Mouse (Mus musculus): Measurements from ENCODE around the gene Klhdc7b. TPM values are rescaled to one million over a fixed set of nuclear protein-coding genes. Genes with fewer than 3 reads are reported as not detected.

Gene Klhdc7b
- polyA plus RNA-seq, 1 experiment from 2014 or later: 0.05 TPM

DNA sequence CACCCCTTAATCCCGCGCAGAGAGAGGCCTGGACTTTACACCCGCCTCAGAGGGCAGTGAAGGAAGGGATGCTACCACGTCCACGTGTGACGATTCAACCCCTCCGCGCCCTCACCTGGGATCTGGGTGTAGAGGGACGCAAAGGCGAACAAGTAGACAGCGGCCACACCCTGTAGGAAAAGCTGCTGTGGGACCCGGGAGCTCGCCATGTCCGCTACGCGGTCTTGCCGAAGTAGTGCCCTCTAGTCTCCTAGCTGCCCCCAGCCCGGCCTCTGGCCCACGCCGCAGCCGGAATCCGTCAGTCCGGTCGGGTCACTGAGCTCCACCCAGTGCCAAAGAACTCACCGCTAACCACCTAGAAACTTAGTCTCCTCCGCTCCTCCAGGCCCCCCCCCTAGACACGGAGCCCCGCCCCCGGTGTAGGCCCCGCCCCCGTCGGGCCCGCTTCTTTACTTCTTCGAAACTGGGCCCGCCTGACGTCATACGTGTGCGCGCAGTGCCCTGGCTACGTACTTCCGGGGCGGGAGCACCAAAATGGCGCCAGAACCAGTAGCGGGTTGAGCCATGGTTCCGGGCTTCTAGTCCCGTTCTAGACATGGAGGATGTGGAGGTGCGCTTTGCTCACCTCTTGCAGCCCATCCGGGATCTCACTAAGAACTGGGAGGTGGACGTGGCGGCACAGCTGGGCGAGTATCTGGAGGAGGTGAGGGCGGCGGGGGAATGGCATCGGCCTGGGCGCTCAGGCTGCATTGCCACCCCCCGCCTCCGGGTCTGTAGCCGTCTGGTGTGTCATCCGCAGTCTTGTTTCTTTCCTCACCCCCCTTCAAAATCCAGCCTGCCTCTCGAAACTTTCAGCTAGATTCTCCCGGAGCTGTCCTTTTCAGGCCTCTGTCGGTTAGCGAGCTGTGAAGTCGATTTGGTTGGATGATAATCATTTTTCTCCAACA, 29.2 kb upstream of the Klhdc7b start, which contains the start of the genes Lmf2 and Ncaph2:
TSS of gene Lmf2 (minus strand) at position 419 of the 947 bp plus-strand sequence.
TSS of gene Ncaph2 (plus strand) at position 479 of the 947 bp plus-strand sequence.
- WGBS: under 1% methylated on average over 64 of the region's 64 CpGs

DNA sequence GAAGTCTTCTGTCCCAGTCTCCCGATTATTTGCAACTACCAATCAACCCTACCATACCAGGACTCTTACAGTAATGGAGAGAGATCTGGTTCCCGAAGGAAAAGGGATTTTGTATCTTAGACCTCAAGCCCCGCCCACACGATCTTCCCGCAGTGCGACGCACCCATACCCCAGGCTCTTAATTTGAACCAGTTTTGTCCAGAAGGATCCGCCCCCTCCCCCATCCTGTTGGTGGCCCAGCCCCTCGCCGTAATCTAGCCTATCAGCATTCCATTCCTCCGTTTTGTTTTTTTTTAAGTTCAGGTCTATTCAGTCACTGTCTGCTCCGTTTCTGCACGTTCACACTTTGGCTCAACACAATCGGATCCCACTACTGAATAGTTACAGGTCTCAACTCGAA, 28.3 kb upstream of the Klhdc7b start:
- no peaks in the 10 kb centered on the region for H3K27me3 ChIP-seq
- no peaks in the 10 kb centered on the region for H3K9me3 ChIP-seq

More for the DNA sequence above, 29.2 kb upstream of the Klhdc7b start, which contains the start of the genes Lmf2 and Ncaph2:
- Histone ChIP-seq H3K9me3 (no peaks in the 10 kb centered on the region), H3K4me1 (peaks cover 35% of the 10 kb centered on the region), H3K27ac (peak within 1 kb of the TSS; percentile 91), H3K4me2 (replicated peaks) (peak within 1 kb of the TSS; percentile 85), H3K27me3 (no peaks in the 10 kb centered on the region), H3K9ac (peak within 1 kb of the TSS; percentile 88), H3K4me3 (peak within 1 kb of the TSS; percentile 85), H3K36me3 (peaks cover 46% of the 10 kb centered on the region)
- peak; percentile 92 for ATAC-seq (ENCODE audit: low FRiP score, low read depth)

DNA sequence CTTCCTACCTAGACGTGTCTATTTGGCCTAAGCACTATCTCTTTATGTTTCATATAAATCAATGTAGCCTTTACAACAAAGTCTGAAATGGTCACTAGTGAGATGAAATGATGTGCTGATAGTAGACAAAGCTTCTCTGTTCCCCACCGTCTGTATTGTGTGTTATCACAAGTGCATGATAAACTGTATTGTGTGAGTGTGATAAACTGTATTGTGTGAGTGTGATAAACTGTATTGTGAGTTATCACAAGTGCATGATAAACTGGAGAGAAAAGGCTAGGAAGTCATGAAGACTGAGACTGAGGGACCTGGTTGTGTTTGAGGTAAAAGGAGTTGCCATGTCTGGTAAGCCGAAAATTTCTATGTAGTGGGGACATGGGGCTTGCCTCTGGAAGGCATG, 25.9 kb upstream of the Klhdc7b start:
- H3K4me3 ChIP-seq: no peak overlapping the region
- 81% methylated on average over 3 of the region's 3 CpGs for WGBS

More for the DNA sequence above, 28.3 kb upstream of the Klhdc7b start:
- peak; percentile 71 for ATAC-seq (ENCODE audit: low FRiP score, low read depth)
- Histone ChIP-seq H3K4me1 (peaks cover 35% of the 10 kb centered on the region), H3K36me3 (peaks cover 46% of the 10 kb centered on the region), H3K4me3 (peak overlapping the region; percentile 85), H3K9ac (peak overlapping the region; percentile 88), H3K4me2 (replicated peaks) (peak overlapping the region; percentile 85), H3K27ac (peak overlapping the region; percentile 91)
- WGBS: 1% methylated on average over 15 of the region's 15 CpGs

GRCm38 (mm10) chr15:89363051-89363450, 21.7 kb upstream of the Klhdc7b start:
- Histone ChIP-seq H3K27ac (no peak overlapping the region), H3K4me3 (no peak overlapping the region), H3K36me3 (peaks cover 84% of the 10 kb centered on the region), H3K27me3 (no peaks in the 10 kb centered on the region), H3K4me2 (replicated peaks) (no peak overlapping the region), H3K4me1 (peaks cover 10% of the 10 kb centered on the region), H3K9me3 (no peaks in the 10 kb centered on the region), H3K9ac (no peak overlapping the region)
- WGBS: 91% methylated on average over 7 of the region's 7 CpGs
- ATAC-seq (ENCODE audit: low FRiP score, low read depth): no peak

More for the DNA sequence above, 25.9 kb upstream of the Klhdc7b start:
- H3K4me2 ChIP-seq (replicated peaks): 0 out of 2 replicates have a peak overlapping the region, but pooled peaks have one; percentile 3
- ATAC-seq (ENCODE audit: low FRiP score, low read depth): no peak
- H3K9me3 ChIP-seq: no peaks in the 10 kb centered on the region
- H3K36me3 ChIP-seq: peaks cover 45% of the 10 kb centered on the region
- no peak overlapping the region for H3K9ac ChIP-seq
- no peak overlapping the region for H3K27ac ChIP-seq
- H3K4me1 ChIP-seq: peaks cover 35% of the 10 kb centered on the region
- H3K27me3 ChIP-seq: no peaks in the 10 kb centered on the region

GRCm38 (mm10) chr15:89365141-89365551, 19.6 kb upstream of the Klhdc7b start:
- H3K4me3 ChIP-seq: no peak overlapping the region
- WGBS: 90% methylated on average over 4 of the region's 4 CpGs
- no peaks in the 10 kb centered on the region for H3K4me1 ChIP-seq
- no peaks in the 10 kb centered on the region for H3K9me3 ChIP-seq
- peaks cover 99% of the 10 kb centered on the region for H3K36me3 ChIP-seq
- no peak overlapping the region for H3K27ac ChIP-seq
- H3K27me3 ChIP-seq: no peaks in the 10 kb centered on the region
- no peak for ATAC-seq (ENCODE audit: low FRiP score, low read depth)
- no peak overlapping the region for H3K4me2 ChIP-seq (replicated peaks)
- H3K9ac ChIP-seq: no peak overlapping the region

DNA sequence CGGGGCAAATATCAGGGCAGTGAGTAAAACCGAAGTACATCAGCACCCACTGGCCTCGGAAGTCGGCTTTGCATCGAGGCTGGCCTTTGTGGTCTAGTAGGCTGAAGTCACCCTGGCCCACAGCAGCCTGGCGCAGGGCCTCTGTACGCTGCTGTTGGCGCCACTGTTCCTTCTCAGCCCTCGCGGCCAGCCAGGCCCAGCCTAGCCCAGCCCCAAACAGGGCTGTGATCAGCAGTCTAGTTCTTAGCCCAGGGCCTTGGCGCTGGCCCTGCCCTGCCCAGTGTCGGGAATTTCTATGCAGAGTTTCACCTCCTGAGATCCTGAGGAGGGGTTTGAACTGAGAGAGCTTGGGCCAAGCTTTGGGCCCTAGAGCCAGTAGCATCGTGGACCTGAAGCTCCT, 12.6 kb upstream of the Klhdc7b start:
- no peaks in the 10 kb centered on the region for H3K9me3 ChIP-seq
- H3K9ac ChIP-seq: peak overlapping the region; percentile 35; the same call in 1 of the 2 replicates
- H3K4me2 ChIP-seq (replicated peaks): no peak overlapping the region; the same call in 1 of the 2 replicates
- peaks cover 57% of the 10 kb centered on the region for H3K36me3 ChIP-seq
- no peak overlapping the region for H3K4me3 ChIP-seq
- peaks cover 19% of the 10 kb centered on the region for H3K27me3 ChIP-seq
- ATAC-seq (ENCODE audit: low FRiP score, low read depth): no peak
- 88% methylated on average over 13 of the region's 13 CpGs for WGBS
- H3K27ac ChIP-seq: no peak overlapping the region
- H3K4me1 ChIP-seq: peaks cover 19% of the 10 kb centered on the region

- no peak for ATAC-seq (ENCODE audit: low FRiP score, low read depth)
- Histone ChIP-seq H3K27ac (no peak overlapping the region), H3K9me3 (no peaks in the 10 kb centered on the region), H3K4me2 (replicated peaks) (peak overlapping the region; percentile 85), H3K27me3 (peaks cover 24% of the 10 kb centered on the region), H3K4me1 (peaks cover 24% of the 10 kb centered on the region), H3K36me3 (peaks cover 53% of the 10 kb centered on the region), H3K4me3 (peak overlapping the region; percentile 66; the same call in 1 of the 2 replicates), H3K9ac (peak overlapping the region; percentile 35; the same call in 1 of the 2 replicates)
- 84% methylated on average over 7 of the region's 7 CpGs for WGBS
Observed at GRCm38 (mm10) chr15:89372536-89372935, 12.2 kb upstream of the Klhdc7b start.

DNA sequence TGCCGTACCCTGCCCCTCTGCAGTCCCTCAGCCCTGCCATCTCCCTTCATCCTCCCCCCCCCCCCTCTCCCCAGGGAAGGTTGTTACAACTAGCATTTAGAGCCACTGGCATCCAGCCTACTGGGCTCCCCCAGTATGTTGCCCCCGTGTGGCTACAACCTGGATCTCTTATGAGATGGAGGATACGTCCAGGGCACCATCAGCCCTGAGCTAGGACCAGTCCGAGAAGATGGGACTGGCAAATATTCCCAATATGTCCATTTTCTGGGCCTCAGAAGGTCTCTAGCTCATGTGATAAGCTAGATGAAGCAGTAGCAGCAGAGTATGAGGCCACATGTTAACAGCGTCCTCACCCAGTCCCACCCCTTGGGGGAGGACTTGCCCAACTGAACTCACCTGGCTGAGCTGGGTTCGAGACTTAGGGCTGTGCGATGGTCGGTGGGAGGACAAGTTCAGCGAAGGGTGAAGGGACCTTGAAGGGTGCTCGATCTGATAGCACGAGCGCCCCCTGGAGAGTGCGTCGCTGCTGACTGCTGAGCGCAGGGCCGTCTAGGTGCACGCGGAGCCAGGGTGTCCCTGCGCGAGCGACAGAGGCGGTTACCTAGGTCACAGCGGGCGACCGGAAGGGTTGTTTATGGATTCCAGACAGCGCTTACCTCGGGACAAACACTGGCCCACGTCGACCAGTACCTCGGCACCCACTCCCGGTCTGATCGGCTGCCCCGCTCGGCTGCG, 11.5 kb upstream of the Klhdc7b start:
- 2% methylated on average over 35 of the region's 35 CpGs for WGBS
- Histone ChIP-seq H3K27ac (peak overlapping the region; percentile 87), H3K9me3 (no peaks in the 10 kb centered on the region), H3K27me3 (peaks cover 30% of the 10 kb centered on the region), H3K4me3 (peak overlapping the region; percentile 66), H3K4me1 (peaks cover 28% of the 10 kb centered on the region), H3K9ac (peak overlapping the region; percentile 84), H3K36me3 (peaks cover 46% of the 10 kb centered on the region), H3K4me2 (replicated peaks) (peak overlapping the region; percentile 85)
- peak; percentile 77 for ATAC-seq (ENCODE audit: low FRiP score, low read depth)

DNA sequence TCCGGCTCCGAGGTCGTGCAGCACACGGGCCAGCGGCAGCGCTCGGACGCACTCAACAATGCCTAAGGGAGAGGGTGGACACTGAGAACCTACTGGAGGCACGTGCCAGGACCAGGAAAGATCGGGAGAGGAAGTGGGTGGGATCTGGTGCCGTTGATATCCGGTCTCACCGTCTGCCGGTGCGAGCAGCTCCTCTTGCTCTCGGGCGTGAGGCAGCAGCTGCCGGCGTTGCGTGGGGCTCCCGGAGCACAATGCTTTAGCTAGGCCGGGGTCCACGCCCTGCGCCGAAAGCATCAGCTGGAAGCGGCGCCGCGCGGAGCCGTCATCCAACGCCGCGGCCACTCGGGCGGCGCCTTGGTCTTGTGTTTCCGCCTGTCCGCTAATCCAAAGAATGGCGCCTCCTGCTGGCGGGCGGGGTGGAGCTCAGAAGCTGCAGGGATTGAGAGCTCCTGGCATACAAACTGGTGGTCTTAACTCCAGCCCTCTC, 10.9 kb upstream of the Klhdc7b start, which contains the start of gene Sco2:
TSS of gene Sco2 (minus strand) at position 85 of the 487 bp plus-strand sequence.
- peak within 1 kb of the TSS; percentile 87 for H3K27ac ChIP-seq
- H3K36me3 ChIP-seq: peaks cover 40% of the 10 kb centered on the region
- peak within 1 kb of the TSS; percentile 84 for H3K9ac ChIP-seq
- H3K27me3 ChIP-seq: peaks cover 36% of the 10 kb centered on the region
- peak within 1 kb of the TSS; percentile 85 for H3K4me2 ChIP-seq (replicated peaks)
- under 1% methylated on average over 42 of the region's 42 CpGs for WGBS
- peak within 1 kb of the TSS; percentile 66 for H3K4me3 ChIP-seq
- peak; percentile 84 for ATAC-seq (ENCODE audit: low FRiP score, low read depth)
- H3K4me1 ChIP-seq: peaks cover 34% of the 10 kb centered on the region
- no peaks in the 10 kb centered on the region for H3K9me3 ChIP-seq

DNA sequence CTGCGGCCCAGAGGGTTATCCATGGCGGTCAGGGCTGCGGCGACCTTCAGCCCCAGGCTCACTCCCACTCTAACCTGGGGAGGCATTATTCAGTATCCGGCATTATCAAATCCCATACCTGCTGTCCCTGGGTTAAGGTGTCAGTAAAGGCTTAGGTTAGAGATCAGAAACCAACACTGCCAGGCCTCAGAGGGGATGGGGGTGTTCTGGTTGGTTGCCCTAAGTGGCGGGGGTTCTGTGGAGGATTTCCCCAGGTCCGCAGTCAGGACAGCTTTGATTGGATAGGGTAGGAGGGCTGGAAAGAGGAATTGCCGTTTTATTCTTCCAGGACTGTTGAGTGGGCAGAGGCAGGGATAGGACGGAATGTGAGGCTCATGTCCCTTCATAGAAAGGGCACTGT, 10.4 kb upstream of the Klhdc7b start:
- Histone ChIP-seq H3K9me3 (no peaks in the 10 kb centered on the region), H3K27me3 (peaks cover 42% of the 10 kb centered on the region), H3K4me2 (replicated peaks) (peak overlapping the region; percentile 85), H3K27ac (peak overlapping the region; percentile 87; the same call in 1 of the 2 replicates), H3K4me1 (peaks cover 40% of the 10 kb centered on the region), H3K4me3 (peak overlapping the region; percentile 66), H3K9ac (peak overlapping the region; percentile 84), H3K36me3 (peaks cover 35% of the 10 kb centered on the region)
- no peak for ATAC-seq (ENCODE audit: low FRiP score, low read depth)
- WGBS: 42% methylated on average over 9 of the region's 9 CpGs

DNA sequence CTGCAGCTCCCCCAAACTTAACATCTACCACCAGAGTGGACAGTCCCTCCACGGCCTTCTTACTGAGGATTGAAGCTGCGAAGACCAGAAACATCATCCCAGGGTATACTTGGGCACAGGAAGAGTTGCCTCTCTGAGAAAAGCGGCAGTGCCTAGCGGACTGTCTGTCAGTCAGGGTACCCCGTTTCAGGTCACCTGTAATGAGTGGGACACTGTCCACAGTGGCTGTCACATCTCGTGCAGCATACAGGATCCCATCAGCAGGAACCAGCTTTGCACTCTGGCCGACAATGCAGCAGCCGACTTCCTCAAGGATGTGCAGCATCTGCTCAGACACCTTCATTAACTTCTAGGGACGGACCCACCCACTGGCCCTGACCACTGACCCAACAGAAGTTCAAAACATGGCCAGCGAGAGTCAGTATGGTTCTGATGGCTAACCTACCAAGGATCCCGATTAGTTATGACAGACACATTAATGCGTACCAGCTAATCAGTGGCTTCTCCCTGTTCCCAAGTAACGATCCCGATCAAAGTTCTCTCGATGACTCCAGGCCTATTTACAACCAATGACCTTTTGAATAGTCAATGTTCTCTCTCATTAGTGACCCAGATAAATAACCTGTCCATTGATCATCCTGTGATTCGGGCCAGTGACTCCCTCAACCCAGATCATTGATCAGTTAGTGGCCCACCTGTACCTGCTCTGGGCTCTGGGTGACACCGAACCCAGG, 9.7 kb upstream of the Klhdc7b start:
- WGBS: 88% methylated on average over 17 of the region's 17 CpGs
- no peak for ATAC-seq (ENCODE audit: low FRiP score, low read depth)
- H3K4me1 ChIP-seq: peaks cover 42% of the 10 kb centered on the region
- H3K36me3 ChIP-seq: peaks cover 28% of the 10 kb centered on the region
- H3K4me2 ChIP-seq (replicated peaks): 0 out of 2 replicates have a peak overlapping the region, but pooled peaks have one; percentile 85
- H3K9me3 ChIP-seq: no peaks in the 10 kb centered on the region
- peaks cover 47% of the 10 kb centered on the region for H3K27me3 ChIP-seq
- no peak overlapping the region for H3K27ac ChIP-seq
- 0 out of 2 replicates have a peak overlapping the region, but pooled peaks have one; percentile 84 for H3K9ac ChIP-seq
- H3K4me3 ChIP-seq: no peak overlapping the region

All from limb, embryonic 13.5 days (tissue).